Mouse (Mus musculus) kidney, postnatal 0 days (tissue): Measurements from ENCODE around the gene Igfbp7. TPM values are rescaled to one million over a fixed set of nuclear protein-coding genes. Genes with fewer than 3 reads are reported as not detected.

Experiments
- ATAC-seq: fragments of 200-750 bp; cut with Nextera tagmentation; replicated peaks from 2 replicates; pipeline ENCODE4 v1.8.0; 2017; ENCODE audit warnings: low read depth, moderate number of reproducible peaks, moderate TSS enrichment, moderate library complexity; ENCODE audit not compliant: low FRiP score
- DNase-seq: peaks from one replicate; pipeline ENCODE4 v3.0.0-alpha.2; 2016; ENCODE audit warnings: low spot score
- H3K27ac ChIP-seq: fragments of 300-500 bp; sonication (generic); 2 replicates; pipeline ENCODE4 v1.5.1; 2014; ENCODE audit warnings: mild to moderate bottlenecking
- H3K27me3 ChIP-seq: fragments of 300-500 bp; sonication (generic); 2 replicates; pipeline ENCODE4 v1.6.1; 2014; ENCODE audit warnings: low read length, mixed read lengths; ENCODE audit not compliant: insufficient read depth
- H3K36me3 ChIP-seq: fragments of 300-500 bp; sonication (generic); 2 replicates; pipeline ENCODE4 v1.6.1; 2014; ENCODE audit warnings: low read length, mixed read lengths; ENCODE audit not compliant: insufficient read depth
- H3K4me1 ChIP-seq: fragments of 300-500 bp; sonication (generic); replicated peaks from 2 replicates; pipeline ENCODE4 v1.6.1; 2014; ENCODE audit warnings: antibody characterized with exemption, low read length, mixed read lengths; ENCODE audit not compliant: insufficient read depth
- H3K4me2 ChIP-seq: fragments of 300-500 bp; sonication (generic); 2 replicates; pipeline ENCODE4 v1.6.1; 2014; ENCODE audit warnings: mild to moderate bottlenecking, low read length, moderate library complexity, mixed read lengths
- H3K4me3 ChIP-seq: fragments of 300-500 bp; sonication (generic); replicated peaks from 2 replicates; pipeline ENCODE4 v1.5.1; 2014; ENCODE audit warnings: low read depth, low read length
- H3K9ac ChIP-seq: fragments of 300-500 bp; sonication (generic); 2 replicates; pipeline ENCODE4 v1.6.1; 2014; ENCODE audit warnings: low read depth, low read length
- H3K9me3 ChIP-seq: fragments of 300-500 bp; sonication (generic); replicated peaks from 2 replicates; pipeline ENCODE4 v1.6.1; 2016; ENCODE audit warnings: low read length, inconsistent platforms, mixed read lengths
- CTCF ChIP-seq: IDR thresholded peaks from 2 replicates; pipeline ENCODE4 v1.5.1; 2016; ENCODE audit warnings: antibody characterized with exemption, low read depth, mild to moderate bottlenecking, moderate library complexity
- WGBS: fragments of 180-500 bp; shearing (Covaris S2); extraction: QIAGEN DNeasy Blood & Tissue Kit; methylation state at CpG from one replicate; pipeline ENCODE4 v1.1.7; 2014; 5-methylcytosine and 5-hydroxymethylcytosine counted together
- polyA plus RNA-seq: library from polyadenylated mRNA; unstranded; fragments of >200 nt; fragmentation: Nextera tagmentation; extraction: Ambion mirVana; gene quantifications from 2 replicates; pipeline ENCODE4 v1.2.1, GENCODE M21; 2015

Gene Igfbp7
- polyA plus RNA-seq, 1 experiment from 2014 or later = 1,398 TPM

GRCm38 (mm10) chr5:77400823-77401222 is 7.0 kb downstream of the Igfbp7 start:
- peaks cover 38% of the 10 kb centered on the region for H3K4me1 ChIP-seq
- H3K9me3 ChIP-seq = no peaks in the 10 kb centered on the region
- ATAC-seq (no peak), DNase-seq (no peak)
- no peak overlapping the region for H3K4me2 ChIP-seq
- H3K9ac ChIP-seq = 0 out of 2 replicates have a peak overlapping the region, but pooled peaks have one; percentile 6
- WGBS = 49% methylated on average over 6 of the region's 6 CpGs
- no peak overlapping the region for H3K4me3 ChIP-seq
- TF ChIP-seq CTCF = no peak
- H3K36me3 ChIP-seq = 0 out of 2 replicates have a peak, but pooled peaks cover 13% of the 10 kb centered on the region
- no peaks in the 10 kb centered on the region for H3K27me3 ChIP-seq
- H3K27ac ChIP-seq = peak overlapping the region; percentile 76

- ATAC-seq = peak; percentile 77; the same call in 1 of the 2 replicates
- DNase-seq = peak; percentile 76
- TF ChIP-seq CTCF = no peak
- 49% methylated on average over 7 of the region's 7 CpGs for WGBS
- Histone ChIP-seq H3K4me2 (no peak overlapping the region), H3K9ac (no peak overlapping the region), H3K27me3 (no peaks in the 10 kb centered on the region), H3K4me3 (no peak overlapping the region), H3K27ac (peak overlapping the region; percentile 76), H3K9me3 (no peaks in the 10 kb centered on the region), H3K36me3 (0 out of 2 replicates have a peak, but pooled peaks cover 13% of the 10 kb centered on the region), H3K4me1 (peaks cover 37% of the 10 kb centered on the region)
These were observed 7.7 kb downstream of the Igfbp7 start for GRCm38 (mm10) chr5:77400151-77400550.

GRCm38 (mm10) chr5:77399076-77399475 is 8.8 kb downstream of the Igfbp7 start:
- Histone ChIP-seq H3K4me3 (no peak overlapping the region), H3K9me3 (no peaks in the 10 kb centered on the region), H3K36me3 (0 out of 2 replicates have a peak, but pooled peaks cover 13% of the 10 kb centered on the region), H3K27ac (peak overlapping the region; percentile 57), H3K27me3 (no peaks in the 10 kb centered on the region), H3K4me1 (peaks cover 36% of the 10 kb centered on the region), H3K4me2 (no peak overlapping the region), H3K9ac (no peak overlapping the region)
- WGBS = 71% methylated on average over 4 of the region's 4 CpGs
- TF ChIP-seq CTCF = no peak
- DNase-seq (no peak), ATAC-seq (no peak)

DNA sequence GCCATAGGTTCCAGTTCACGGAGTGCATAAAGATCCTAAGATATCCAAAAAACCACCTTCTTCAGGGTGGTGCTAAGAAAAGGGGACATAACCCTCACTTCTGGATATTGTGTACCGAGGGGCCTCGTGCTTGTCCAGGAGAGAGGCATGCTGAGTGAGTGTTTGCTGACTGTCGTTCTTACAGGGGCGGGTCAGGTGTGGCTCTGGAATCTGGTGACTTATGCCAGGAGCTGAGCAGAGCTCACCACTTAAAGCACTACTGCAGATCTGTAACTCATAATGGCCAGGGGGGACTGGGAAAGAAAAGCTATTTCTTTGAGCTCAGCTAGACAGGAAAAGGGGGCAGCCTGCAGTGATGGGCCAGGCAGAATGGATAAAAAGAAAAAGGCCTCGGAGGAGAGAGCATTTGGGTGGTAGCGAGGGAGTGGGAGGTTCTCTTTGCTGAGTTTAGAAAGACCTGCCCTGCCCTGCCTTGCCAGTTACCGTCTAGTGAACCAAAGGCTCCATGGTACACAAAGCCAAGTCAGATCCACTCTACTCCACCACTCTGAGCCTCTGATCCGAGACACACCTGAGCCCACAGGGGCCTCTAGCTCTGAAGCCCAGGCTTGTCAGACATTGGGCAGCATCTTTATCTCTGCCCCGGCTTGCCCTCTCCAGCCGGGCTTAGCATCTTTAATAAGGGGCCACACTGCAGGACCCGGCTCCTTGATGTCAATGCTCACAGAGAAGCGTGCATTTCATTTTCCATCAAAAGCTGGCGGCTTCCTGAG is 9.4 kb downstream of the Igfbp7 start:
- 64% methylated on average over 14 of the region's 14 CpGs for WGBS
- no peak for TF ChIP-seq CTCF
- Histone ChIP-seq H3K27ac (peak overlapping the region; percentile 57), H3K4me1 (peaks cover 39% of the 10 kb centered on the region), H3K27me3 (no peaks in the 10 kb centered on the region), H3K4me2 (no peak overlapping the region), H3K36me3 (0 out of 2 replicates have a peak, but pooled peaks cover 13% of the 10 kb centered on the region), H3K9ac (no peak overlapping the region), H3K9me3 (no peaks in the 10 kb centered on the region), H3K4me3 (no peak overlapping the region)
- ATAC-seq = no peak
- no peak for DNase-seq

DNA sequence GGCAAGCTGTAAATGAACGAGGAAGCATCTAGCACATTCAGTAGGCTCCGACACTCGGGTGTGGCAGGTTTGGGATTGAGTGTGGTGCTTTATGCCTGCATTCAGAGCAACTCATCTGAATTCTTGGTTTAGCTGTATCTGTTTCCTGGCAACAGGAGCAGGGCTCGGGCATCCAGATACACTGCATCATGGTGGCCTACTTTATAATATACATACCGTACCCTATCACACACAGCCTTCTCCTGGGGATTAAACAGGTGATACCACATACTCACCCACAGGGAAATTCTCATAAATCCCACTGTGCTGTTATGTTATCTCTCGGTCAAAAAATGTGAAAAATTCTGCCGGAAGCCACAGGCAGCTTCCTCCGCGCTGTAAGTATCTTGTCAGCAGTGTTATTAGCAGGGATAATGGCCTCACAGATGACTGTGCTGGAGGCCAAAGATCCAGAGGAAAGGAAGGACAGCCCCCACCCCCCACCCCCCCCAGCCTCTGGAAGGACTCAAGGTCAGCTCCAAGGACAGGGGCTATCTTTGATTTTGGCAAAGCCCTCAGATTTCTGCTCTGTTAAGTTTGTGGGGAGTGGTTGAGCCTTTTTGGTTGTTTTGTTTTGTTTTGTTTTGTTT is 13.7 kb downstream of the Igfbp7 start:
- peak overlapping the region; percentile 50; the same call in 1 of the 2 replicates for H3K27ac ChIP-seq
- ATAC-seq (no peak), DNase-seq (no peak)
- H3K4me1 ChIP-seq = peaks cover 27% of the 10 kb centered on the region
- no peak overlapping the region for H3K9ac ChIP-seq
- no peak for TF ChIP-seq CTCF
- no peaks in the 10 kb centered on the region for H3K27me3 ChIP-seq
- H3K9me3 ChIP-seq = no peaks in the 10 kb centered on the region
- no peak overlapping the region for H3K4me2 ChIP-seq
- 74% methylated on average over 9 of the region's 9 CpGs for WGBS
- H3K4me3 ChIP-seq = no peak overlapping the region
- 0 out of 2 replicates have a peak, but pooled peaks cover 13% of the 10 kb centered on the region for H3K36me3 ChIP-seq

DNA sequence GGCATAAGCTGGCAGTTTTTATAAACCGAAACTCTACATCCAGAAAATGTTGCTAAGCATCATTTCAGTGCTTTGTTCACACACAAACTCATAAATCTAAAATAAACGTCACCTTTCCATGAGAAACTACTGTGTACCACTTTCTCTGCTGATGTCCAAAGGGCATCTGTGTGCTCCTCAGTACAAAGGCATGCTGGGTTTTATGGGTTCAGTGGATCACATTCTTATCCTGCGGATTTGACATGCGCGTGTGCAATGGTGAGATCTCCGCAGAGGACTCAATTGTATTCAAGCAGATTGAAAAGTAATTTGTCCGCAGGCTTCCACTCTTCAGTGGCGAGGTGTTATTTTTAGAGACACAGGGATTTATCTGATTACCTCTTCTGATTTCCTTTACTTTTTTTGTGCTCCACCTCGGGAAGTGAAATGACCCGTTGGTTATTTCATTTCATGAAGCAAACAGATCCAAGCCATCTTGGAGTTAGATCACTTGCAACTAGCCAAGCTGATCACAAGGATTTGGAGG is 14.7 kb downstream of the Igfbp7 start:
- Histone ChIP-seq H3K4me1 (peaks cover 24% of the 10 kb centered on the region), H3K27ac (0 out of 2 replicates have a peak overlapping the region, but pooled peaks have one; percentile 50), H3K9ac (no peak overlapping the region), H3K9me3 (no peaks in the 10 kb centered on the region), H3K4me2 (no peak overlapping the region), H3K4me3 (no peak overlapping the region), H3K36me3 (0 out of 2 replicates have a peak, but pooled peaks cover 8% of the 10 kb centered on the region), H3K27me3 (no peaks in the 10 kb centered on the region)
- DNase-seq (no peak), ATAC-seq (no peak)
- WGBS = 75% methylated on average over 10 of the region's 10 CpGs
- TF ChIP-seq CTCF = no peak
